Mouse (Mus musculus) megakaryocyte, embryonic 14.5 days (primary cell): ENCODE measurements at regions not wholly inside any gene's neighbourhood (a gene's known extent, or its start where the extent isn't known, plus 50 kb on each side); places are given as distances from the start of the nearest gene placed in this dataset.

ENCODE experiments used
- H3K27me3 ChIP-seq: replicated peaks from 2 replicates; pipeline ENCODE3; 2012; ENCODE audit warnings: inconsistent platforms
- H3K36me3 ChIP-seq: replicated peaks from 2 replicates; pipeline ENCODE3; 2012; ENCODE audit warnings: low read length, inconsistent platforms, mixed read lengths
- H3K4me1 ChIP-seq: 2 replicates; pipeline ENCODE4 v1.6.1; 2012; ENCODE audit warnings: inconsistent platforms
- H3K4me3 ChIP-seq: replicated peaks from 2 replicates; pipeline ENCODE3; 2012; ENCODE audit warnings: moderate library complexity, mild to moderate bottlenecking, inconsistent platforms
- H3K9me3 ChIP-seq: 2 replicates; pipeline ENCODE4 v1.6.1; 2012; ENCODE audit warnings: inconsistent platforms
- FLI1 ChIP-seq: IDR thresholded peaks from 2 replicates; pipeline ENCODE4 v1.6.1; 2012; ENCODE audit warnings: low read length, inconsistent platforms, mixed read lengths
- GATA1 ChIP-seq: IDR thresholded peaks from 3 replicates; pipeline ENCODE4 v1.6.1; 2012; ENCODE audit warnings: mixed read lengths, low read length, inconsistent platforms, borderline replicate concordance

DNA sequence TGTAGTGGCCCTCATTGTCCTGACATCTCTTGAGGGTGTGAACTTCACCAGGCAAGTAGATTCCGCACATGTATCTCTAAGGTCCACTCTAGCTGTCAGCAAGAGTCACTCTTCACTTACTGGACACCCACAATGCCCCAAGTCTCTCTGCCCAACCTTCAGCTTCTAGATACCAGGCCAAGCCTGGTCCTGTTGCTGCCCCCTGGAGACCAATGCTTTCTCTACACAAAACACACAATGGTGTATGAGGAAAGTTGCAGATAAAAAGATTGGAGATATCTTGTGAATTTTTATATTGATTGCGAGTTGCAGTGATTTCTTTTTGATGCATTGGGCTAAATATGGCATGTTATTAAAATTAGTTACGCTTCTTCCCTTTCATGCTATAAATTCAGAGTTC, 71.0 kb upstream of the Smim23 start:
- no peak for TF ChIP-seq FLI1
- TF ChIP-seq GATA1: no peak
- no peaks in the 10 kb centered on the region for H3K36me3 ChIP-seq
- no peaks in the 10 kb centered on the region for H3K27me3 ChIP-seq
- no peak overlapping the region for H3K4me3 ChIP-seq
- no peaks in the 10 kb centered on the region for H3K9me3 ChIP-seq
- H3K4me1 ChIP-seq: no peaks in the 10 kb centered on the region

DNA sequence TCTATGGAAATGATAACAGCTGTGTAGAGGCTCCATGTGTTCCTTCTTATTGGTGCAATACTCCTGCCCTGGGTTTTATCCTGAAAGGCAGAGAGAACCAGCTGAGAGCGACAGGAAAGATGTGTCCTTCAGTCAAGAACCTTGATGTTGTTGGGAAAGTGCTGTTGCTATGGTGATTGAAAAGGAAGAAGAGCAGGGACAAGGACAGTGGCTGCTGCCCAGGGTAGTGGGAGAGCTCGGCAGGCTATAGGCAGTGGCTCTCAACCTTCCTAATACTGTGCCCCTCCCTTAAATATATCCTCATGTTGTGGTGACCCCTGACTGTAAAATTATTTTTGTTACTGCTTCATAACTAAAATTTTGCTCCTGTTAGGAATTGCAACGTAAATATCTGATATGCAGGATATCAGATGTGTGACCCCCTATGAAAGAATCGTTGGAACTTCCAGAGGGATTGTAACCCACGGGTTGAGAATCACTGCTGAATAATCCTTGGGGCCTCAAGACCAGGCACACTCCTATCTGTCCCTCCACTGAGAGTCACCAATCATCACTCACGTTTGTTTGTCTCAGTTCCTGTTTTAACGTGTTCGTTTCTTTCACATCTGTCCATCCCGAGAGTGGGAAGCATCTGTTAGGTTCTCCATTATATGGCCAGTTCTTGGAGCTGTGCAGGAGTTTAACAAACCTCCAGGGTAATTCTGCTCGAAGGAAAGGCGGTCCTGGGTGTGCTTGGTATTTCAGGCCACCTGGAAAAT, 68.9 kb upstream of the Smim23 start:
- H3K4me3 ChIP-seq: no peak overlapping the region
- H3K4me1 ChIP-seq: no peaks in the 10 kb centered on the region
- TF ChIP-seq GATA1 (no peak), FLI1 (no peak)
- no peaks in the 10 kb centered on the region for H3K36me3 ChIP-seq
- H3K27me3 ChIP-seq: no peaks in the 10 kb centered on the region
- no peaks in the 10 kb centered on the region for H3K9me3 ChIP-seq

DNA sequence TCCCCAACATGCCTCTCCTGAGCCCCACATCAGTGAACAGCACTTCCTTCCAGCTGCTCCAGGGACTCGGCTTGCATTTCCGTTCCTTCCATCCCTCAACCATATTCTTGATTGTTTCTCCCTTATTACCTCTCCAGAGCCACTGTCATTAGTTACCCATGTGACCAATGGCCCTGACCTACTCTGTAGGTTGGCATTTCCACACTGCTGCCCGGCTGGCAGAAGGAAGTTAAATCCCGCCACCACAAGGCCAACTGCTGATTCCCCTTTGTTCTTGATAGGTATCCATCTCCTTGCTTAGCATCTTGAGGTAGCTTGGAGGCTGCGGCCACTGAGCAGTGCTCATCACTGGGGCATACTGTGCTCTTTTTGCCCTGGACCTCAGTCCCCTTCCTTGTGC, 68.1 kb upstream of the Smim23 start:
- Histone ChIP-seq H3K9me3 (no peaks in the 10 kb centered on the region), H3K36me3 (no peaks in the 10 kb centered on the region), H3K27me3 (no peaks in the 10 kb centered on the region), H3K4me3 (no peak overlapping the region), H3K4me1 (no peaks in the 10 kb centered on the region)
- TF ChIP-seq GATA1 (no peak), FLI1 (no peak)

DNA sequence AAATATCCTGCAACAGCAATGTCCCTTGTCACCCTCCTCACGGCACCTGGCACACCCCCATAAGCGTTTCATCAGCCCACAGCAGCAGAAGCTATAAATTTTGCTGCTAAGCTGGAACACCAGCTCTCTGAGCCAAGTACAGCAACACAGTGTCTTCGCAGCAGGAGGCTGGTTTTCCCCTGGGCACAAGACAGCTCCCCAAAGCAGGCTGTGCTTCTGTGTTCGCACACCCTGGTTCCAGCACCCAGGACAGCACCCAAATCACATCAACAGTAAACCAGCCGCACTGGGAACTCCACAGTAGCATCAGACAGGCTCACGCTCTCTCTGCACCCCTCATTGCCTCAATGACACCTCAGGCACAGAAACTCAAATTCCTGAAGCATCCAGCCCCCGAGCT, 64.8 kb upstream of the Smim23 start:
- Histone ChIP-seq H3K4me3 (no peak overlapping the region), H3K4me1 (no peaks in the 10 kb centered on the region), H3K27me3 (no peaks in the 10 kb centered on the region), H3K9me3 (no peaks in the 10 kb centered on the region), H3K36me3 (no peaks in the 10 kb centered on the region)
- TF ChIP-seq FLI1 (no peak), GATA1 (no peak)

DNA sequence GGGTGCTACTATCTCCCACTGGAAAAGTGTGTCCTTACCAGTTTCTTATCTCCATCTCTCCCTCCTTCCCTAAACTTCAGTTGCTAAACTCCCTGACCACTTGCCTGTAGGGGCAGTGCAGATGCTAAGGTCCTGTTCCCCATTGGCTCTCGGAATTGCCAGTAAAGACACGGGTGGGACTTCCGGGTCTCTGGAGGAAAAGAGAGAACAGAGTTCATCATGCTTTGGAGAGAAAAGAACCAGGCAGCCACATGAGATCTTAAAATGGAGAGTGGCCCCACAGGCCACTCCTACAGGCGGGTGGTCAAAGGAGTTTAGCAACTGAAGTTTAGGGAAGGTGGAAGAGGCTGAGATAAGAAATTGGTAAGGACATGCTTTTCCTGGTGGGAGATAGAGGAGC, 60.3 kb upstream of the Smim23 start:
- Histone ChIP-seq H3K36me3 (no peaks in the 10 kb centered on the region), H3K4me1 (no peaks in the 10 kb centered on the region), H3K27me3 (no peaks in the 10 kb centered on the region), H3K4me3 (no peak overlapping the region), H3K9me3 (peaks cover 4% of the 10 kb centered on the region; the same call in 1 of the 2 replicates)
- no peak for TF ChIP-seq GATA1
- TF ChIP-seq FLI1: no peak

DNA sequence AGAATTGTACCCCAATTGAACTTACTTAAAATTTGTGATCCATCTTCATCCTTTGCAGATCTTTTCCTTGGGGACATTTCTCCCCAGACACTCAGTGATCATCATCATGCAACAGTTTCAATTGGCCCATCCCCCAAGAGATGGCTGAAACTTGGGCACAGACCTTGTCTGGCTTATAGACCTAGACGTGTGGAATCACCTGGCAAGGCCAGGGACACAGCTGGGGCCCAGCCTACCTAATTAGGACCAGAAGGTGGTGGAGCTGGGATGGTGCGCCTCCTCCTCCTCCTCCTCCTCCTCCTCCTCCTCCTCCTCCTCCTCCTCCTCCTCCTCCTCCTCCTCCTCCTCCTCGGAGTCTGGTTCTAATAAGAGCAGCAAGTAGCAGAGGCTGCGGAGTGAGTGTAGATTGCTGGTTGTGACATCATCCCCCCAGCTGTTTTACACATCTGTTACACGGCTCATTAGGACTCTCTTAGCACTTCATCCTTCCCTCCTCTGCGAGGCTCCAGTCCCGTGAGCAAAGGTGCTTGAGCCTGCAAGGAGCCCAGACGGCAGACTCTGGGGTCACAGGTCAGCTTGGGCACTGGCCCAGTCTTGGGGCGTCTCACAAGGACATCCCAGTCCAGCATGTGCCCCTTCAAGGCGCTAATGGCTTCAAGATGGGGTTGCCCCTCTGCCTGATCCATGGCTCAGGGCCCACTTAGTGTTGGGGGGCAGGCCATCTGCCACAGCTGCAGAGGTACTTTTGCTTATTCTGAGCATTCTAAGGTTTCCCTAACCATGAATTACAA, 58.9 kb upstream of the Smim23 start:
- H3K27me3 ChIP-seq: no peaks in the 10 kb centered on the region
- no peaks in the 10 kb centered on the region for H3K36me3 ChIP-seq
- TF ChIP-seq GATA1: no peak
- no peak for TF ChIP-seq FLI1
- H3K4me3 ChIP-seq: no peak overlapping the region
- peaks cover 4% of the 10 kb centered on the region; the same call in 1 of the 2 replicates for H3K9me3 ChIP-seq
- H3K4me1 ChIP-seq: no peaks in the 10 kb centered on the region

DNA sequence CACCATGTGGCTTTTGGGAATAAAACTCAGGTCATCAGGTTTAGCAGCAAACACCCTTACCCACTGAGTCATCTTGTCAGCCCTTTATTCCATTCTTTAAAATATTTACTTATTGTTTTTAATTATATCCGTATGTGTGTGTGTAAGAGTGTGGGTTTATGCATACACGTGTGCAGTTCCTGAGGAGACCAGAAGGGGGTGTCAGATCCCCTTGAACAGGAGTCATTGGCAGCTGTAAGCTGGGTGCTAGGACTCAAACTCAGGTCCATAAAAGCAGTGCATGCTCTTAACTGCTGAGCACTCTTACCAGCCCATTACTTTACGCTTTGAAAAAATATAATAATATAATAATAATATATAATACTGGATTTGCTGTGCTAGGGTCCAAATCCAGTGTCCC, 54.6 kb upstream of the Smim23 start:
- H3K27me3 ChIP-seq: no peaks in the 10 kb centered on the region
- no peak for TF ChIP-seq FLI1
- no peak for TF ChIP-seq GATA1
- peaks cover 9% of the 10 kb centered on the region for H3K9me3 ChIP-seq
- no peaks in the 10 kb centered on the region for H3K4me1 ChIP-seq
- H3K4me3 ChIP-seq: no peak overlapping the region
- H3K36me3 ChIP-seq: no peaks in the 10 kb centered on the region
